Mouse (Mus musculus) limb, embryonic 15.5 days (tissue): ENCODE measurements at regions not wholly inside any gene's neighbourhood (a gene's known extent, or its start where the extent isn't known, plus 50 kb on each side); places are given as distances from the start of the nearest gene placed in this dataset.

Source experiments
- ATAC-seq: fragments of 200-750 bp; cut with Nextera tagmentation; 2 replicates; pipeline ENCODE4 v1.8.0; 2017; ENCODE audit warnings: low read depth, moderate TSS enrichment; ENCODE audit not compliant: insufficient number of reproducible peaks, low FRiP score, low TSS enrichment
- H3K27ac ChIP-seq: fragments of 300-500 bp; sonication (generic); 2 replicates; pipeline ENCODE4 v1.5.1; 2015; ENCODE audit warnings: moderate library complexity, mild to moderate bottlenecking, inconsistent platforms
- H3K27me3 ChIP-seq: fragments of 300-500 bp; sonication (generic); 2 replicates; pipeline ENCODE4 v1.6.1; 2015; ENCODE audit warnings: inconsistent platforms
- H3K36me3 ChIP-seq: fragments of 300-500 bp; sonication (generic); 2 replicates; pipeline ENCODE4 v1.6.1; 2015; ENCODE audit warnings: inconsistent platforms
- H3K4me1 ChIP-seq: fragments of 300-500 bp; sonication (generic); 2 replicates; pipeline ENCODE4 v1.6.1; 2015; ENCODE audit warnings: inconsistent platforms
- H3K4me2 ChIP-seq: fragments of 300-500 bp; sonication (generic); 2 replicates; pipeline ENCODE4 v1.6.1; 2015; ENCODE audit warnings: mild to moderate bottlenecking, inconsistent platforms
- H3K4me3 ChIP-seq: fragments of 300-500 bp; sonication (generic); 2 replicates; pipeline ENCODE4 v1.5.1; 2015; ENCODE audit warnings: mild to moderate bottlenecking, inconsistent platforms
- H3K9ac ChIP-seq: fragments of 300-500 bp; sonication (generic); 2 replicates; pipeline ENCODE4 v1.6.1; 2015; ENCODE audit warnings: inconsistent platforms
- H3K9me3 ChIP-seq: fragments of 300-500 bp; sonication (generic); 2 replicates; pipeline ENCODE4 v1.6.1; 2016; ENCODE audit warnings: inconsistent platforms
- WGBS: fragments of 180-500 bp; shearing (Covaris S2); methylation state at CpG from one replicate; pipeline ENCODE4 v1.1.7; 2015; 5-methylcytosine and 5-hydroxymethylcytosine counted together

GRCm38 (mm10) chr3:38229686-38230085 is 255.0 kb downstream of the Ankrd50 start:
- no peaks in the 10 kb centered on the region for H3K36me3 ChIP-seq
- no peak overlapping the region for H3K4me3 ChIP-seq
- 71% methylated on average over 5 of the region's 5 CpGs for WGBS
- peaks cover 37% of the 10 kb centered on the region for H3K4me1 ChIP-seq
- H3K9ac ChIP-seq, result no peak overlapping the region
- ATAC-seq, result no peak
- no peaks in the 10 kb centered on the region for H3K9me3 ChIP-seq
- H3K27me3 ChIP-seq, result no peaks in the 10 kb centered on the region
- no peak overlapping the region for H3K4me2 ChIP-seq
- no peak overlapping the region for H3K27ac ChIP-seq

- H3K27ac ChIP-seq, result no peak overlapping the region
- no peak overlapping the region for H3K9ac ChIP-seq
- peaks cover 36% of the 10 kb centered on the region for H3K4me1 ChIP-seq
- H3K9me3 ChIP-seq, result no peaks in the 10 kb centered on the region
- no peaks in the 10 kb centered on the region for H3K36me3 ChIP-seq
- H3K27me3 ChIP-seq, result no peaks in the 10 kb centered on the region
- H3K4me3 ChIP-seq, result no peak overlapping the region
- 73% methylated on average over 10 of the region's 10 CpGs for WGBS
- ATAC-seq, result no peak
- no peak overlapping the region for H3K4me2 ChIP-seq
Observed at GRCm38 (mm10) chr3:38229051-38229450, 255.6 kb downstream of the Ankrd50 start.

GRCm38 (mm10) chr3:38227596-38227995 is 257.0 kb downstream of the Ankrd50 start:
- Histone ChIP-seq H3K36me3 (no peaks in the 10 kb centered on the region), H3K27me3 (no peaks in the 10 kb centered on the region), H3K4me2 (no peak overlapping the region), H3K4me3 (no peak overlapping the region), H3K27ac (no peak overlapping the region), H3K4me1 (peaks cover 24% of the 10 kb centered on the region), H3K9me3 (no peaks in the 10 kb centered on the region), H3K9ac (no peak overlapping the region)
- no peak for ATAC-seq
- 17% methylated on average over 6 of the region's 6 CpGs for WGBS

- ATAC-seq, result no peak
- no peaks in the 10 kb centered on the region for H3K36me3 ChIP-seq
- H3K9ac ChIP-seq, result no peak overlapping the region
- H3K4me3 ChIP-seq, result no peak overlapping the region
- H3K27ac ChIP-seq, result no peak overlapping the region
- no peaks in the 10 kb centered on the region for H3K27me3 ChIP-seq
- WGBS, result 60% methylated on average over 9 of the region's 9 CpGs
- H3K4me1 ChIP-seq, result peaks cover 19% of the 10 kb centered on the region
- H3K4me2 ChIP-seq, result no peak overlapping the region
- no peaks in the 10 kb centered on the region for H3K9me3 ChIP-seq
Observed at GRCm38 (mm10) chr3:38227121-38227520, 257.5 kb downstream of the Ankrd50 start.

GRCm38 (mm10) chr3:38226147-38226546 is 258.5 kb downstream of the Ankrd50 start:
- H3K9ac ChIP-seq, result no peak overlapping the region
- H3K27me3 ChIP-seq, result no peaks in the 10 kb centered on the region
- no peak overlapping the region for H3K27ac ChIP-seq
- H3K9me3 ChIP-seq, result no peaks in the 10 kb centered on the region
- ATAC-seq, result no peak
- 37% methylated on average over 2 of the region's 2 CpGs for WGBS
- no peak overlapping the region for H3K4me3 ChIP-seq
- H3K4me2 ChIP-seq, result no peak overlapping the region
- no peaks in the 10 kb centered on the region for H3K36me3 ChIP-seq
- H3K4me1 ChIP-seq, result peaks cover 15% of the 10 kb centered on the region; the same call in 1 of the 2 replicates

- no peak overlapping the region for H3K4me2 ChIP-seq
- H3K4me3 ChIP-seq, result no peak overlapping the region
- H3K9me3 ChIP-seq, result no peaks in the 10 kb centered on the region
- H3K27me3 ChIP-seq, result no peaks in the 10 kb centered on the region
- WGBS, result 80% methylated on average over 8 of the region's 8 CpGs
- H3K27ac ChIP-seq, result no peak overlapping the region
- no peaks in the 10 kb centered on the region for H3K36me3 ChIP-seq
- H3K9ac ChIP-seq, result no peak overlapping the region
- 0 out of 2 replicates have a peak, but pooled peaks have one; percentile 24 for ATAC-seq
- 0 out of 2 replicates have a peak, but pooled peaks cover 4% of the 10 kb centered on the region for H3K4me1 ChIP-seq
Observed at GRCm38 (mm10) chr3:38221834-38222215, 262.8 kb downstream of the Ankrd50 start.

GRCm38 (mm10) chr3:38220934-38221833 is 263.5 kb downstream of the Ankrd50 start:
- no peak overlapping the region for H3K9ac ChIP-seq
- 34% methylated on average over 11 of the region's 11 CpGs for WGBS
- no peaks in the 10 kb centered on the region for H3K27me3 ChIP-seq
- H3K9me3 ChIP-seq, result no peaks in the 10 kb centered on the region
- H3K27ac ChIP-seq, result no peak overlapping the region
- no peak overlapping the region for H3K4me2 ChIP-seq
- no peaks in the 10 kb centered on the region for H3K36me3 ChIP-seq
- 0 out of 2 replicates have a peak, but pooled peaks cover 4% of the 10 kb centered on the region for H3K4me1 ChIP-seq
- H3K4me3 ChIP-seq, result no peak overlapping the region
- peak; percentile 63 for ATAC-seq

GRCm38 (mm10) chr3:38209081-38209480 is 275.6 kb downstream of the Ankrd50 start:
- no peak overlapping the region for H3K9ac ChIP-seq
- no peaks in the 10 kb centered on the region for H3K4me1 ChIP-seq
- no peaks in the 10 kb centered on the region for H3K27me3 ChIP-seq
- no peaks in the 10 kb centered on the region for H3K36me3 ChIP-seq
- no peaks in the 10 kb centered on the region for H3K9me3 ChIP-seq
- no peak overlapping the region for H3K27ac ChIP-seq
- ATAC-seq, result no peak
- H3K4me2 ChIP-seq, result no peak overlapping the region
- no peak overlapping the region for H3K4me3 ChIP-seq
- WGBS, result 64% methylated on average over 3 of the region's 3 CpGs

GRCm38 (mm10) chr3:38207867-38208266 is 276.8 kb downstream of the Ankrd50 start:
- no peak overlapping the region for H3K9ac ChIP-seq
- H3K4me3 ChIP-seq, result no peak overlapping the region
- 89% methylated on average over 1 of the region's 1 CpGs for WGBS
- no peak overlapping the region for H3K27ac ChIP-seq
- H3K27me3 ChIP-seq, result no peaks in the 10 kb centered on the region
- H3K4me2 ChIP-seq, result no peak overlapping the region
- no peaks in the 10 kb centered on the region for H3K9me3 ChIP-seq
- H3K36me3 ChIP-seq, result no peaks in the 10 kb centered on the region
- no peaks in the 10 kb centered on the region for H3K4me1 ChIP-seq
- no peak for ATAC-seq

GRCm38 (mm10) chr3:38201861-38202656 is 282.6 kb downstream of the Ankrd50 start:
- Histone ChIP-seq H3K9me3 (no peaks in the 10 kb centered on the region), H3K27ac (no peak overlapping the region), H3K4me2 (no peak overlapping the region), H3K4me1 (no peaks in the 10 kb centered on the region), H3K9ac (no peak overlapping the region), H3K36me3 (no peaks in the 10 kb centered on the region), H3K27me3 (no peaks in the 10 kb centered on the region), H3K4me3 (no peak overlapping the region)
- ATAC-seq, result no peak
- 59% methylated on average over 10 of the region's 10 CpGs for WGBS

- H3K27me3 ChIP-seq, result no peaks in the 10 kb centered on the region
- no peak overlapping the region for H3K4me3 ChIP-seq
- H3K9ac ChIP-seq, result no peak overlapping the region
- no peaks in the 10 kb centered on the region for H3K9me3 ChIP-seq
- no peak overlapping the region for H3K4me2 ChIP-seq
- 72% methylated on average over 4 of the region's 4 CpGs for WGBS
- no peak overlapping the region for H3K27ac ChIP-seq
- ATAC-seq, result no peak
- H3K36me3 ChIP-seq, result no peaks in the 10 kb centered on the region
- H3K4me1 ChIP-seq, result no peaks in the 10 kb centered on the region
Observed at GRCm38 (mm10) chr3:38194001-38194400, 290.6 kb downstream of the Ankrd50 start.

- 87% methylated on average over 3 of the region's 3 CpGs for WGBS
- H3K4me3 ChIP-seq, result no peak overlapping the region
Observed at GRCm38 (mm10) chr3:38187406-38187896, 297.2 kb downstream of the Ankrd50 start.

More at GRCm38 (mm10) chr3:38187406-38187896, 297.2 kb downstream of the Ankrd50 start:
- no peak for ATAC-seq
- Histone ChIP-seq H3K9ac (no peak overlapping the region), H3K36me3 (no peaks in the 10 kb centered on the region), H3K27me3 (no peaks in the 10 kb centered on the region), H3K4me2 (no peak overlapping the region), H3K27ac (no peak overlapping the region), H3K4me1 (no peaks in the 10 kb centered on the region), H3K9me3 (no peaks in the 10 kb centered on the region)
